Mouse (Mus musculus) CH12.LX (cell line): ENCODE data around the gene Ttc16.

Source experiments
- CTCF ChIP-seq, 2 experiments: IDR thresholded peaks in 1 of 2; conservative IDR thresholded peaks in 1 of 2; 2 replicates each; pipeline ENCODE4 v1.5.1; 2011 to 2012; ENCODE audit warnings: low read depth in 2 of 2, low read length in 2 of 2, improper control_type of control experiment in 1 of 2, inconsistent platforms in 1 of 2, mild to moderate bottlenecking in 1 of 2, moderate library complexity in 1 of 2
- EP300 ChIP-seq: IDR thresholded peaks from 2 replicates; pipeline ENCODE4 v1.6.1; 2011; ENCODE audit warnings: low read length, improper control_type of control experiment
- GABPA ChIP-seq: IDR thresholded peaks from 2 replicates; pipeline ENCODE4 v1.6.1; 2012; ENCODE audit warnings: low read depth, low read length, improper control_type of control experiment, inconsistent platforms; ENCODE audit not compliant: insufficient replicate concordance
- MAFK ChIP-seq: IDR thresholded peaks from 2 replicates; pipeline ENCODE4 v1.6.1; 2011; ENCODE audit warnings: low read length, improper control_type of control experiment; ENCODE audit not compliant: insufficient replicate concordance
- MXI1 ChIP-seq: IDR thresholded peaks from 2 replicates; pipeline ENCODE4 v1.6.1; 2011; ENCODE audit warnings: mild to moderate bottlenecking, low read depth, low read length, improper control_type of control experiment
- POLR2AphosphoS2 ChIP-seq: IDR thresholded peaks from 2 replicates; pipeline ENCODE4 v1.6.1; 2011; ENCODE audit warnings: low read depth, low read length, improper control_type of control experiment
- TBP ChIP-seq: conservative IDR thresholded peaks from 2 replicates; pipeline ENCODE4 v1.6.1; 2011; ENCODE audit warnings: low read depth, low read length, improper control_type of control experiment
- ZC3H11A ChIP-seq: IDR thresholded peaks from 2 replicates; pipeline ENCODE4 v1.6.1; 2012; ENCODE audit warnings: low read depth, mild to moderate bottlenecking, inconsistent platforms, low read length, improper control_type of control experiment

GRCm38 (mm10) chr2:32737008-32737407 lies 38.4 kb downstream of the Ttc16 start:
- TF ChIP-seq ZC3H11A = no peak
- TF ChIP-seq MAFK = no peak
- TF ChIP-seq POLR2AphosphoS2 = no peak
- no peak for TF ChIP-seq EP300
- TF ChIP-seq MXI1 = no peak
- 0 out of 4 replicates have a peak, but pooled peaks of 1 of the 2 experiments have one; percentile 2 for TF ChIP-seq CTCF (conservative IDR thresholded peaks at IDR 0.05 in 1 of 2, IDR thresholded peaks at IDR 0.05 in 1 of 2; ENCODE audit: low read depth in 2 of 2, low read length in 2 of 2)
- TF ChIP-seq TBP = no peak
- no peak for TF ChIP-seq GABPA
